Mouse (Mus musculus) kidney, adult 9 months (tissue): ENCODE measurements around the gene Nnat.

ENCODE experiments used
- DNase-seq: peaks from one replicate; pipeline ENCODE4 v3.0.0; 2022

Gene Nnat

GRCm38 (mm10) chr2:157559858-157560257 lies at the start of gene Nnat:
Gene Nnat, plus strand, starts transcription at chr2:157560078.
- no peak for DNase-seq

- DNase-seq = no peak
Measured at GRCm38 (mm10) chr2:157512859-157513258, 47.0 kb upstream of the Nnat start.

GRCm38 (mm10) chr2:157513737-157514208 lies 46.1 kb upstream of the Nnat start:
- no peak for DNase-seq

GRCm38 (mm10) chr2:157514353-157514752 lies 45.5 kb upstream of the Nnat start:
- no peak for DNase-seq

GRCm38 (mm10) chr2:157517526-157517925 lies 42.4 kb upstream of the Nnat start:
- DNase-seq = no peak

- no peak for DNase-seq
Measured at GRCm38 (mm10) chr2:157518451-157518850, 41.4 kb upstream of the Nnat start.

GRCm38 (mm10) chr2:157519452-157519851 lies 40.4 kb upstream of the Nnat start:
- DNase-seq = no peak

- DNase-seq = no peak
Measured at GRCm38 (mm10) chr2:157520496-157520895, 39.4 kb upstream of the Nnat start.

GRCm38 (mm10) chr2:157522556-157522955 lies 37.3 kb upstream of the Nnat start:
- DNase-seq = no peak

GRCm38 (mm10) chr2:157530056-157530955 lies 29.6 kb upstream of the Nnat start:
- no peak for DNase-seq

- no peak for DNase-seq
Measured at GRCm38 (mm10) chr2:157531681-157532426, 28.0 kb upstream of the Nnat start.

- no peak for DNase-seq
Measured at GRCm38 (mm10) chr2:157534163-157534562, 25.7 kb upstream of the Nnat start.

GRCm38 (mm10) chr2:157536476-157537081 lies 23.3 kb upstream of the Nnat start:
- no peak for DNase-seq

GRCm38 (mm10) chr2:157537118-157537517 lies 22.8 kb upstream of the Nnat start:
- no peak for DNase-seq

- DNase-seq = no peak
Measured at GRCm38 (mm10) chr2:157540073-157540952, 19.6 kb upstream of the Nnat start.

GRCm38 (mm10) chr2:157540953-157541569 lies 18.8 kb upstream of the Nnat start:
- DNase-seq = no peak

GRCm38 (mm10) chr2:157541631-157542030 lies 18.2 kb upstream of the Nnat start:
- DNase-seq = no peak

- DNase-seq = no peak
Measured at GRCm38 (mm10) chr2:157542415-157542814, 17.5 kb upstream of the Nnat start.

- DNase-seq = no peak
Measured at GRCm38 (mm10) chr2:157544333-157544888, 15.5 kb upstream of the Nnat start.

- no peak for DNase-seq
Measured at GRCm38 (mm10) chr2:157546686-157547085, 13.2 kb upstream of the Nnat start.

- DNase-seq = no peak
Measured at GRCm38 (mm10) chr2:157550292-157550691, 9.6 kb upstream of the Nnat start.
